Mouse (Mus musculus) retina, adult 2 months (tissue): ENCODE measurements around the gene Foxl2.

Source experiments
- DNase-seq: peaks from one replicate; pipeline ENCODE4 v3.0.0-alpha.2; 2012; ENCODE audit warnings: low read depth, low spot score

Gene Foxl2

GRCm38 (mm10) chr9:98955103-98955715 lies at the start of gene Foxl2:
Gene Foxl2 (plus strand): TSS chr9:98955288.
- DNase-seq: no peak

GRCm38 (mm10) chr9:98920629-98921523 lies 34.2 kb upstream of the Foxl2 start:
- no peak for DNase-seq

GRCm38 (mm10) chr9:98923119-98923518 lies 32.0 kb upstream of the Foxl2 start:
- no peak for DNase-seq

GRCm38 (mm10) chr9:98924183-98924582 lies 30.9 kb upstream of the Foxl2 start:
- no peak for DNase-seq

- DNase-seq: no peak
Observed at GRCm38 (mm10) chr9:98929496-98929895, 25.6 kb upstream of the Foxl2 start.

- DNase-seq: no peak
Observed at GRCm38 (mm10) chr9:98932931-98933330, 22.2 kb upstream of the Foxl2 start.

GRCm38 (mm10) chr9:98935190-98935909 lies 19.7 kb upstream of the Foxl2 start:
- no peak for DNase-seq

GRCm38 (mm10) chr9:98939290-98939689 lies 15.8 kb upstream of the Foxl2 start:
- no peak for DNase-seq

- no peak for DNase-seq
Observed at GRCm38 (mm10) chr9:98952171-98953050, 2.7 kb upstream of the Foxl2 start.

GRCm38 (mm10) chr9:98953291-98953690 lies 1.8 kb upstream of the Foxl2 start:
- no peak for DNase-seq

GRCm38 (mm10) chr9:98953830-98954229 lies 1.3 kb upstream of the Foxl2 start:
- DNase-seq: no peak

GRCm38 (mm10) chr9:98954391-98955102 lies 541 bp upstream of the Foxl2 start:
- DNase-seq: no peak

GRCm38 (mm10) chr9:98955716-98956224 lies 682 bp downstream of the Foxl2 start:
- no peak for DNase-seq

- no peak for DNase-seq
Observed at GRCm38 (mm10) chr9:98956591-98957381, 1.7 kb downstream of the Foxl2 start.

- DNase-seq: no peak
Observed at GRCm38 (mm10) chr9:98957751-98958351, 2.8 kb downstream of the Foxl2 start.

- DNase-seq: no peak
Observed at GRCm38 (mm10) chr9:98958628-98959027, 3.5 kb downstream of the Foxl2 start.

GRCm38 (mm10) chr9:98959851-98960250 lies 4.8 kb downstream of the Foxl2 start:
- no peak for DNase-seq

GRCm38 (mm10) chr9:98960348-98960747 lies 5.3 kb downstream of the Foxl2 start:
- DNase-seq: no peak
